Mouse (Mus musculus): ENCODE data around the gene Naa15.

DNA sequence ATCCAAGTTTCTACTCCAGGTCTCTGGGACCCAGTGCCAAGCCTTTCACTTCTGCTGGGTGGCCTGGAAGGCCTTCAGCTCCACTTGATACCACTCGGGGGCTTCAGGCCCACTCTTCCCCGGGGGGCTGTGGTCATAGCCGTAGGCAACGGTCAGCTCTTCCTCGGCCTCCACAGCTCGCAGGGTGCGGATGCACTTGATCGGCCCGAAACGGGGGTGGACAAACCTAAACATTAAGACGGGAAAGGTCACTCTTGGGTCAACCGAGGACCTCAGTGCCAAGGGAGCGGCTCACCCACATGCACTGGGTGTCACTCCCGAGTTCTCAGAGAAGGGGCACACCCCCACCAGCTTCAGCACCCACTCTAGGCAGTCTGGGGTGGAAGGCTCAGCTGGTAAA is 106.3 kb downstream of the Naa15 start:
- no peak for TF ChIP-seq CTCF (IDR thresholded peaks at IDR 0.05; ENCODE audit: borderline replicate concordance, control insufficient read depth, extremely low read depth, insufficient read depth, low read length, poor library complexity)
- no peak for TF ChIP-seq POLR2A (IDR thresholded peaks at IDR 0.05; ENCODE audit: control insufficient read depth, extremely low read depth, insufficient read depth, low read length, poor library complexity)

All from thymus, adult 2 months (tissue).